Mouse (Mus musculus) forebrain, embryonic 14.5 days (tissue): ENCODE measurements around the gene Guca2a. TPM values are rescaled to one million over a fixed set of nuclear protein-coding genes. Genes with fewer than 3 reads are reported as not detected.

ENCODE experiments used
- ATAC-seq: fragments of 200-750 bp; cut with Nextera tagmentation; 2 replicates; pipeline ENCODE4 v1.8.0; 2017; ENCODE audit warnings: mild to moderate bottlenecking, moderate library complexity
- DNase-seq: peaks from one replicate; pipeline ENCODE4 v3.0.0-alpha.2; 2015; ENCODE audit warnings: low spot score
- H3K27ac ChIP-seq: fragments of 300-500 bp; sonication (generic); 2 replicates; pipeline ENCODE4 v1.5.1; 2014; ENCODE audit warnings: low read depth, mild to moderate bottlenecking, control low read depth, low read length, moderate library complexity
- H3K27me3 ChIP-seq: fragments of 300-500 bp; sonication (generic); replicated peaks from 2 replicates; pipeline ENCODE4 v1.6.1; 2014; ENCODE audit warnings: low read length, control low read depth, mixed read lengths; ENCODE audit not compliant: control insufficient read depth, insufficient read depth
- H3K36me3 ChIP-seq: fragments of 300-500 bp; sonication (generic); 2 replicates; pipeline ENCODE4 v1.6.1; 2014; ENCODE audit warnings: low read length, control low read depth; ENCODE audit not compliant: control insufficient read depth, insufficient read depth
- H3K4me1 ChIP-seq: fragments of 300-500 bp; sonication (generic); 2 replicates; pipeline ENCODE4 v1.6.1; 2014; ENCODE audit warnings: antibody characterized with exemption, low read length, control low read depth; ENCODE audit not compliant: control insufficient read depth, insufficient read depth
- H3K4me2 ChIP-seq: fragments of 300-500 bp; sonication (generic); 2 replicates; pipeline ENCODE4 v1.6.1; 2014; ENCODE audit warnings: mild to moderate bottlenecking, control low read depth, low read length
- H3K4me3 ChIP-seq: fragments of 300-500 bp; sonication (generic); 2 replicates; pipeline ENCODE4 v1.5.1; 2014; ENCODE audit warnings: low read depth, low read length, control low read depth
- H3K9ac ChIP-seq: fragments of 300-500 bp; sonication (generic); 2 replicates; pipeline ENCODE4 v1.6.1; 2014; ENCODE audit warnings: mild to moderate bottlenecking, low read length, control low read depth, moderate library complexity
- H3K9me3 ChIP-seq: fragments of 300-500 bp; sonication (generic); replicated peaks from 2 replicates; pipeline ENCODE4 v1.6.1; 2016; ENCODE audit warnings: low read length, control low read depth, mixed read lengths; ENCODE audit not compliant: control insufficient read depth
- WGBS: fragments of 180-500 bp; shearing (Covaris S2); extraction: QIAGEN DNeasy Blood & Tissue Kit; methylation state at CpG from one replicate; pipeline ENCODE4 v1.1.7; 2014; 5-methylcytosine and 5-hydroxymethylcytosine counted together
- polyA plus RNA-seq: library from polyadenylated mRNA; unstranded; fragments of >200 nt; fragmentation: Nextera tagmentation; extraction: Ambion mirVana; gene quantifications from 2 replicates; pipeline ENCODE4 v1.2.1, GENCODE M21; 2014

Gene Guca2a
- polyA plus RNA-seq, 1 experiment from 2014 or later = not detected

- Histone ChIP-seq H3K4me3 (no peak overlapping the region), H3K9ac (no peak overlapping the region), H3K27ac (no peak overlapping the region), H3K4me2 (no peak overlapping the region), H3K4me1 (no peaks in the 10 kb centered on the region), H3K36me3 (no peaks in the 10 kb centered on the region), H3K9me3 (no peaks in the 10 kb centered on the region), H3K27me3 (no peaks in the 10 kb centered on the region)
- WGBS = 79% methylated on average over 8 of the region's 8 CpGs
- no peak for ATAC-seq
- no peak for DNase-seq
Observed at GRCm38 (mm10) chr4:119660007-119660406, 22.5 kb downstream of the Guca2a start.

GRCm38 (mm10) chr4:119662151-119662550 is 24.6 kb downstream of the Guca2a start:
- no peak overlapping the region for H3K27ac ChIP-seq
- DNase-seq (no peak), ATAC-seq (no peak)
- no peaks in the 10 kb centered on the region for H3K27me3 ChIP-seq
- H3K9me3 ChIP-seq = no peaks in the 10 kb centered on the region
- H3K4me1 ChIP-seq = no peaks in the 10 kb centered on the region
- H3K4me3 ChIP-seq = no peak overlapping the region
- no peaks in the 10 kb centered on the region for H3K36me3 ChIP-seq
- no peak overlapping the region for H3K4me2 ChIP-seq
- 77% methylated on average over 4 of the region's 4 CpGs for WGBS
- no peak overlapping the region for H3K9ac ChIP-seq

GRCm38 (mm10) chr4:119662976-119663375 is 25.5 kb downstream of the Guca2a start:
- Histone ChIP-seq H3K4me3 (no peak overlapping the region), H3K9ac (no peak overlapping the region), H3K9me3 (no peaks in the 10 kb centered on the region), H3K27me3 (no peaks in the 10 kb centered on the region), H3K27ac (no peak overlapping the region), H3K4me1 (no peaks in the 10 kb centered on the region), H3K4me2 (no peak overlapping the region), H3K36me3 (no peaks in the 10 kb centered on the region)
- 93% methylated on average over 7 of the region's 7 CpGs for WGBS
- DNase-seq (no peak), ATAC-seq (no peak)

- WGBS = 92% methylated on average over 14 of the region's 14 CpGs
Observed at GRCm38 (mm10) chr4:119663409-119664095, 26.0 kb downstream of the Guca2a start.

GRCm38 (mm10) chr4:119665166-119665565 is 27.7 kb downstream of the Guca2a start:
- no peak overlapping the region for H3K27ac ChIP-seq
- WGBS = 94% methylated on average over 2 of the region's 2 CpGs
- no peaks in the 10 kb centered on the region for H3K9me3 ChIP-seq
- H3K4me2 ChIP-seq = no peak overlapping the region
- DNase-seq (no peak), ATAC-seq (no peak)
- H3K4me3 ChIP-seq = no peak overlapping the region
- H3K36me3 ChIP-seq = no peaks in the 10 kb centered on the region
- no peak overlapping the region for H3K9ac ChIP-seq
- H3K4me1 ChIP-seq = peaks cover 4% of the 10 kb centered on the region
- H3K27me3 ChIP-seq = no peaks in the 10 kb centered on the region

More at GRCm38 (mm10) chr4:119663409-119664095, 26.0 kb downstream of the Guca2a start:
- H3K27ac ChIP-seq = no peak overlapping the region
- H3K9me3 ChIP-seq = no peaks in the 10 kb centered on the region
- H3K9ac ChIP-seq = no peak overlapping the region
- H3K4me2 ChIP-seq = no peak overlapping the region
- ATAC-seq = no peak
- no peak overlapping the region for H3K4me3 ChIP-seq
- no peaks in the 10 kb centered on the region for H3K4me1 ChIP-seq
- no peaks in the 10 kb centered on the region for H3K36me3 ChIP-seq
- no peak for DNase-seq
- no peaks in the 10 kb centered on the region for H3K27me3 ChIP-seq

- 29% methylated on average over 8 of the region's 8 CpGs for WGBS
- Histone ChIP-seq H3K4me3 (no peak overlapping the region), H3K4me2 (no peak overlapping the region), H3K27ac (no peak overlapping the region), H3K9me3 (no peaks in the 10 kb centered on the region), H3K9ac (no peak overlapping the region), H3K4me1 (peaks cover 11% of the 10 kb centered on the region), H3K27me3 (no peaks in the 10 kb centered on the region), H3K36me3 (no peaks in the 10 kb centered on the region)
- DNase-seq = no peak
- no peak for ATAC-seq
Observed at GRCm38 (mm10) chr4:119666116-119666515, 28.6 kb downstream of the Guca2a start.

- DNase-seq (peak; percentile 61), ATAC-seq (0 out of 2 replicates have a peak, but pooled peaks have one; percentile 3)
- H3K27ac ChIP-seq = no peak overlapping the region
- H3K4me2 ChIP-seq = no peak overlapping the region
- no peak overlapping the region for H3K4me3 ChIP-seq
- no peak overlapping the region for H3K9ac ChIP-seq
- 17% methylated on average over 5 of the region's 5 CpGs for WGBS
- peaks cover 11% of the 10 kb centered on the region for H3K4me1 ChIP-seq
- no peaks in the 10 kb centered on the region for H3K36me3 ChIP-seq
- H3K27me3 ChIP-seq = no peaks in the 10 kb centered on the region
- no peaks in the 10 kb centered on the region for H3K9me3 ChIP-seq
Observed at GRCm38 (mm10) chr4:119667454-119667853, 29.9 kb downstream of the Guca2a start.

GRCm38 (mm10) chr4:119668185-119668584 is 30.7 kb downstream of the Guca2a start:
- 90% methylated on average over 3 of the region's 3 CpGs for WGBS
- H3K9me3 ChIP-seq = no peaks in the 10 kb centered on the region

GRCm38 (mm10) chr4:119668596-119668995 is 31.1 kb downstream of the Guca2a start:
- H3K4me2 ChIP-seq = no peak overlapping the region
- no peaks in the 10 kb centered on the region for H3K27me3 ChIP-seq
- no peak overlapping the region for H3K4me3 ChIP-seq
- DNase-seq (no peak), ATAC-seq (no peak)
- H3K27ac ChIP-seq = peak overlapping the region; percentile 16; the same call in 1 of the 2 replicates
- no peaks in the 10 kb centered on the region for H3K36me3 ChIP-seq
- WGBS = 70% methylated on average over 4 of the region's 4 CpGs
- H3K4me1 ChIP-seq = peaks cover 11% of the 10 kb centered on the region
- no peak overlapping the region for H3K9ac ChIP-seq
- no peaks in the 10 kb centered on the region for H3K9me3 ChIP-seq

More at GRCm38 (mm10) chr4:119668185-119668584, 30.7 kb downstream of the Guca2a start:
- H3K9ac ChIP-seq = no peak overlapping the region
- H3K27me3 ChIP-seq = no peaks in the 10 kb centered on the region
- no peak overlapping the region for H3K4me3 ChIP-seq
- H3K4me1 ChIP-seq = peaks cover 11% of the 10 kb centered on the region
- DNase-seq = no peak
- no peak overlapping the region for H3K4me2 ChIP-seq
- H3K36me3 ChIP-seq = no peaks in the 10 kb centered on the region
- H3K27ac ChIP-seq = no peak overlapping the region
- no peak for ATAC-seq
